Mouse (Mus musculus) megakaryocyte, adult 5-6 weeks (primary cell): Measurements from ENCODE around the gene Gm10271. TPM values are rescaled to one million over a fixed set of nuclear protein-coding genes. Genes with fewer than 3 reads are reported as not detected.
A peak's percentile ranks its signal among the peaks of the same experiment; 100 is the strongest.

Experiments used
- ATAC-seq: 2 replicates; pipeline ENCODE4 v1.8.0; 2016; ENCODE audit warnings: mild to moderate bottlenecking, inconsistent platforms; ENCODE audit not compliant: poor library complexity, severe bottlenecking
- total RNA-seq, 2 experiments: library from RNA; stranded (forward) in 1 of 2; stranded (reverse) in 1 of 2; fragments of 153-499, 151-499 nt in 1 of 2; fragments of 221-1000, 200-1000 nt in 1 of 2; gene quantifications; 2 replicates each; pipeline versions ENCODE4 v1.2.3 to v1.2.4; 2015 to 2017

Gene Gm10271
- total RNA-seq, 2 experiments from 2014 or later: not detected

DNA sequence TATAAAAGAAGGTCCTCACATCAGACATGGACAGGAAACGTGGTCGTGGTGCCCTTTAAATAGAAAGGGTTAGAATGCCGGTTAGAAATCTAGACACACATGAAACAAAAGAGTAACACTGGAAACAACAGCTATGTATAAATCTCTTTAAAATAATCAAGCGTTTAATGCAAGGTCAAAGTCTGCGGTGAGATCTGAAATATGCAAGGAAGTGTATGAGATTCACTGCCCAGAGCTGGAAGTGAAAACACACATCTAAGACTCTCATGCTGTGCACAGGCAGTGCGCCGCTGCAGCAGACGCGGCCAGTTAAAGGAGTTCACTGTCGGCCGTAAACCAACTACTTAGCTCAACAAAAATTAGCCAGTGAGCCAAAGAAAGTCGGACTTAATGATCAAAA, 37.4 kb downstream of the Gm10271 start:
- ATAC-seq: no peak; the same call in 1 of the 2 replicates

DNA sequence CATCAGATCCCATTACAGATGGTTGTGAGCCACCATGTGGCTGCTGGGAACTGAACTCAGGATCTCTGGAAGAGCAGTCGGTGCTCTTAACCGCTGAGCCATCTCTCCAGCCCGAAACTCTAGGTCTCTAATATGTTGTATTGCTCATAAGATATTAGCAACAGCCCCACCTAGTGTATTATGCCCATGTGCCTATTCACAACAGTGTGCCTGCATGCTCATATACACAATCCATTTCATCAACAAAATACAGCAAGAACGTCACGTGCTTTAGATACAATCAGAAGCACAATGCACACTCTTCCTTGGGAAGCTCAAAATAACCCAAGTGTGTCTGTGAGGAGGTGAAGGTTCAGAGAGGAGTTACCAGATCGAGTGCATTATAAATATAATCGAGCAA, 38.6 kb downstream of the Gm10271 start:
- ATAC-seq: no peak

DNA sequence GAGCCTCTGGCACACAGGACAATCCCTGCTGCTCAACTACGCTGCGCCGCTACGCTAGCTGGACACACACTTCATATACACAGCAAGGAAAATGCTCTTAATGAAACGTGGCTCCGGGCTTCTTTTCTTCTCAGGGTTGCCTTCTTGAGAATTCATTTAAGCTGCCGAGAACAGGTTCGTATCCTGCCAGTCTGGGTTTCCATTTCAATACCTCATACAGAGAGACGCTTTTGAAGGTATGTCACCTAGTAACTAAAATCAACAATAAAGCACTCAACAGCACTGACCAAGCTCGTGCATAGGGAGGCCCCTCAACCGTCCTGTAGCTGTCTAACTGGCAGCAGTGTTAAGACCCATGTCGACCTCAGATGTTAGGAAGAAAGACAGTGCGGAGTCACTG, 40.0 kb downstream of the Gm10271 start:
- ATAC-seq: no peak

DNA sequence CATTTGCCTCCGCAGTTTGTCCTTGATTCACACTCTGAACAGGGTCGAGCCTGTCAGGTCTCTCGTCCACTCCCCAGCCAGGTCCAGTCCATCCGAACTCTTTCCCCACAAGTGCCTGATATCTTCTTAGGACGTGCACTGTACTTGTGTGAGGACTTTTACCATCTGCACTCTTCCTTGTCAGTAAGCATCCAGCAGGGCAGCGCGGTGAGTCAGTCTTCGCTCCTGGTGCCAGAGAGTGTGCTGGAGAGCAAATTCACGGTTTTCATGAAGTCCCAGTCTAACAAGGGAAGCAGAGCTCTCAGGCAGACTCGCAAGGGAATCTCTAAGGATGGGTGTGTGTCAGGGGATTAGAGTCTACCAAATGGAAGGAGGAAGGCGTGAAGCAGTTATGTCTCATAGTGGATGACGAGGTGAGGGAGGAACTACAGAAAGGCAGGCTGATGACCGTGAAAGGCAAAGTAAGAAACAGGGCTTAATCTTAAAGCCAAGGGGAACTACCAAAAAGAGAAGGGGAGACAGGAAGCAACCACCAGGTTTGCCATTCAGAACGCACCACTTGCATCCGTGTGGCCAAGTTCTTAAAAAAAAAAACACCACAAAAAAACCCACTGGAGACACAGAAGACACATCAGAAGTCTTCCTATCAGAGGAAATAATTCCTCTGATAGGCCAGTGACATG, 40.8 kb downstream of the Gm10271 start:
- ATAC-seq: peak; percentile 74

DNA sequence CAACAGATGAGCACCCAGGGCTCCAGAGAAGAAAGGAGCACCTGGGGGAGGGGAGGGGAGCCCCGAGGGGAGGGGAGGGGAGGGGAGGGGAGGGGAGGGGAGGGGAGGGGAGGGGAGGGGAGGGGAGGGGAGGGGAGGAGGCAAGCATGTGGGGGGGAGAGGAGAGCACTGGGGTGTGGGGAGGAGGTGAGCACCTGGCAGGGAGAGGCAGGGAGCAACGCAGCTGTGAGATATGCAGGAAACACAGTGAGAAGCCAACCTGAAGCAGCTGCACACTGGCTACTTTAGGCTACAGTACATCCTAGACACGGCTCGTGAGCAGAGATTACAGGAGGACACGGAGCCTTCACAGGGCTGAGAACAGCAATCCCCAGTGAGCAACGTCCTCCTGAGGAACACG, 41.5 kb downstream of the Gm10271 start:
- 0 out of 2 replicates have a peak, but pooled peaks have one; percentile 0 for ATAC-seq

DNA sequence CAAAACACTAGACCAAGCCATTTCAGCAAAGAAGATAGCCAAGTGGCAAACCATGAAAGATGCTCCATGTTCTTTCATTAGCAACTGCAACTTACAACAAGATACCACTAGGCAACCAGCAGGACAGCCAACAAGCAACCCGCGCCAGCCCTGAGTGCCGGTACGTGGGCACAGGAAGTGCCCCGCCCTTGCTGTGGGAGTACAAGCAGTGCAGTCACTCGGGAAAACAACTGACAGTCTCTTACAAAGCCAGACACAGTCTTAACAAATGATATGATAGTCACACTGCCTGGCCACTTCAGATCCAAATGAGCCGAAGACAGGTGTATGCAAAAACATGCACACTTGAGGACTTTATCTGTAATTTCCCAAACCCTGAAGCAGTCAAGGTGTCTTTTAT, 41.9 kb downstream of the Gm10271 start:
- ATAC-seq: peak; percentile 64

DNA sequence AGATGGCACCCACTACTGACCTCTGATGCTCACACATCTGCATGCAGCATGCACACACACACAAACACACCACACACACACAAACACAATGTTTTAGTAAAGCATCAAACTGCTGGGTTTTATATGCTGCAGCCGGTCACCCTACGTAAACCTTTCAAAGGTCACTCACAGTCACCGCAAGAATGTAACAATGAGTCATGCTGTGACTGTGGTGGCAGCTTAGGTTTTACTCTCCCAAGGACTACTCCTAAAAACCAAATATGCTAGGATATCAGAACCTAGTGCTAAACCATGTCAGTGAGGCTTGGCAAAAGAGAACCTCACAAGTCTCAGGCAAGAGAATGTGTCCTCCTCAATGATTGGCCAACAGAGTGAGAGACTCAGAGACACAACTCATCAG, 43.6 kb downstream of the Gm10271 start:
- ATAC-seq: no peak

DNA sequence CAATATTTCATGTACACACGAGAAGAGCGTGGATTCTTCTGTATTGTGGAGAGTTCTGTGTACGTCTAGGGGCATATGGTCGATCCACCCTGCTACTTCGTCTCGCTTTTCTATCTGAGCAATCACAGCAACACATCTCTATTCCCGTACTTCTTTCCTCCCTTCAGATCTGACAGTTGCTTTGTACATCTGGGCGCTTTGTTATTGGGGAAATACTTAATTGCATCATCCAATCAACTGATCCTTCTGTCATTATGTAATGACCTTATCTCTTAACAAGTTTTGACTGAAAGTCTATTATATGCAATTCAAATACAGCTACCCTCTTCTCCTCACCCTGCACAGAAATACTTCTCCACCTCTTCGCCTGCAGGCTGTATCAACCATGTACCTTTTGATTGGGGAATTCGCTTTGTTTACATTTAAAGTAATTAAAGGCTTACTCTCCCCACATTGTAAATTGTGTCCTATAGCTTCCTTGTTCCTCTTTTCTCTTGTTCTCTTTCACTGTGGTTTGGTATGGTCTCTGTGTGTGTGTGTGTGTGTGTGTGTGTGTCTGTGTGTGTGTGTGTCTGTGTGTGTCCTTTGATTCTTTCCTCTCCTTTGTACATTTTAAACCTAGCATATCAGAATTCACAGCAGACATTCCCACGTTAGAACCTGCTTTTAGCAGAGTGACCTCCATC, 45.8 kb downstream of the Gm10271 start:
- ATAC-seq: peak; percentile 37

DNA sequence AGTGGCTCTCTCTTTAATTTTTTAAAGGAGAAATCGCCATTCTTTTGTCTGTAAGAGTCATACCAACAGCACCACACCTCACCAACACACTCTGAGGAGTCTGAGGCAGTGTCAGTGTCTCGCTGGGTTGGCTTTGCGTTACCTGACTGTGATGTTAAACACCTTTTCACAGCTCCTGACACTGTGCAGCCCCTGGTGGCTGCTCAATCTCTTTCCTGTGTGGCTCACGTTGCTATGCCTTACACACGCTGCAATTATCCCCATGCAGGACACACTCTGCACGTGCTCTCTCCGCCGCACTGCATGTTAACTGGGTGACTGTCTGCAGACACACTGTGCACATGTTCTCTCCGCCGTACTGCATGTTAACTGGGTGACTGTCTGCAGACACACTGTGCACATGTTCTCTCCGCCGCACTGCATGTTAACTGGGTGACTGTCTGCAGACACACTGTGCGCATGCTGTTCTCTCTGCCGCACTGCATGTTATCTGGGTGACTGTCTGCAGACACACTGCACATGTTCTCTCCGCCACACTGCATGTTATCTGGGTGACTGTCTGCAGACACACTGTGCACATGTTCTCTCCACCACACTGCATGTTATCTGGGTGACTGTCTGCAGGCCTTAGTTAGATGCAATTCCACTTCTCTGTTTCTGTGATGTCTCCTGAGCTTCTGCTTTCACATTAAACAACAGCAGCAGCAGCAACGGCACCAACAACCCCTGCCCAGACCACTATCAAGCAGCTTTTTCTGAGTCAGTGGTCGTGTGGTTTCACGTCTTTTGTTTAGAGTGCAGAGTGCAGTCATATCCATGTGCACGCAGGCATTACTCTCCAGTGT, 48.5 kb downstream of the Gm10271 start:
- peak; percentile 68 for ATAC-seq

DNA sequence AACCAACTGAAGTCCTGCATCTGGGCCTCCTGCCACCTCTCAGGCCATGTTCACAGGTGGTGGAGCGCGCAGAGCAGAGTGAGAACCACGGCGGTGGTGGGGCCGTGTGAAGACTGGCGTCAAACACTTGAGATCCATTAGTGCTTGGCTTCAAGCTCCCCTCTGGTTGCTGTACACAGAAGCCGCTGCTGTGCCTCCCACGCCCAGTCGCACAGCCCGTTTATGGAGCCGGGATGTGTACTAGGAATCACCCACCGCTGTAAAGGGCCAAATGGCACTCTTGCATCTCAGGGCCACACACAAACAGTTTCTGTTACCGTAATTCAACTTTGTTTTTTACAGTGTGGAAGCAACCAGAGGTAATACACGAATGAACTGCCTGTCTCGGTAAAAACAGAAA, 50.2 kb downstream of the Gm10271 start:
- no peak for ATAC-seq

DNA sequence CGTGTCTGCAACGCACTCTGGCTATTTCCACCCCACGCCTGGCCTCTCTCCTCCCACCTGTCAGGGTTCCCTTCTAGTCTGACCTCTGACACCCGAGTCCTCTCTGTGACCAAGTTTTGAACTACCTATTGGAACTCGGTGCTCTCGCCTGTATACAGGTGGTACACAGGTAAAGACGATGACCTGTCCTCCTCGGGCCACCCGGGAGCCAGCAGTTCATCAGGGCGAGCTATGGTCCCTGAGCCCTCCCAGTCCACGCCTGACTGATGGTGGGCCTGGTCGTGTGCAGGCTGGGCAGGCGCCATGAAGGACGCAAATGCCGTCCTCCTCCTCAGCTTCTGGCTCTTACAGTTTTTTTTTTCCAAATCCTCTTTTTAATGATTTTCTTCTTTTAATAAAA, 51.0 kb downstream of the Gm10271 start:
- no peak for ATAC-seq

DNA sequence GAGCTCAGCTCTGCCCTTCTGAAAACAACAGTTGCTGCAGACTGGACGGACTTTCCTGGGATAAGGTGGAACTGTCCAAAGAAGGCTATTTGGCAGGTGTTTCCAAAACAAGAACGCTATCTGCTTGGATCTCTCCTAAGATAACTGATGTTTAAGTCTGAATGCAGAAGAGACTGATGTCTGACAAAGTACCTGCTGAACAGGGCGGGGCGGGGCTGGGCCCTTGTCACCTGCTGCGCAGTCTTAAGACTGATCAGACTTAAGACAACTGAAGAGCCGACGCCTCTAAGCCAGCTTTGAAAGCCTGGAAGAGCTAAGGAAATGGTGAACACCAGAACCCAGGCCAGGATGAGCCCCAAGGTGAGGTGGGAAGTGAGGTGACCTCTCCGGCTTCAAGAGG, 51.8 kb downstream of the Gm10271 start:
- no peak for ATAC-seq

DNA sequence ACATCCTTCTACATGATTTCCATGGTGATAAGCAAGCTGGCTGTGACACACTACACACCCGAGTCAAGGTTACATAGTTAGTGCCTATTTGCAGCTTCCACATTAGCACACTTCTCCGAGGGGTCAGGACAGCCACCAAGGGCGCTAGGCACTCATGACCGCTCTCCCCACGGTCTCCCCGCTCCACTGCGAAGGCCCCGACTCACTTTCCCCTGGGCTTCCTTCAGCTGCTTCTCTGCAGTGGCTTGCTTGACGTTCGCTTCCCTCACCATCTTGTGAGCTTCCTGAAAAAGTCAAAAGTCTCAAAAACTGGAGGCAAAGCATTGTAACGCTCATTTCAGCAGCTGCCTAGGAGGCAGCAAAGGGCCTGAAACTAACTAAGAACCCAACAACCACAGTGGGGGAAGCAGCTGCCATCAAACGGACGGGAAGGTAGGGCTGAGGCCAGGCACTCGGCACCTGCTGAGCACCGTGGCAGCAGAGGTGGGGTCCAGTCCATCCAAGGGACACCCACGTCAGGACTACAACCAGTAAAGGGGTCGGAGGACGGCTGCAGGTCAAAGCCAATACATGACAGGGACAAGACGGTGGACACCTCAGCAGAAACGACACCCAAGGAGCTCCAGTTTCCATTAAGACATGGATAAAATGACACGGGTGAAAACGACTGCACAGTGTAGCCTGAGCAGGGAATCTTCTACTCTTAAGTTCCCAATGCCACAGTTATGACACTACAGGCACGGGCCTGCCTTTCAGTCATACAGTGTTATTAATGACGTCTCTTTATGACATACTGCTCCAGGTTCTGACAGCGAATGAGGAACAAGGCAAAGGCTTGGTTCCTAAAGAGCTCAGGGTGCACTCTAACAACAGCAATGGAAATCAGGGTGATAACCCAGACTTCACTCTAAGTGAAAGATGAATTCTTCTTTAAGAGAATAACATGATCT, 52.8 kb downstream of the Gm10271 start:
- ATAC-seq: peak; percentile 56

DNA sequence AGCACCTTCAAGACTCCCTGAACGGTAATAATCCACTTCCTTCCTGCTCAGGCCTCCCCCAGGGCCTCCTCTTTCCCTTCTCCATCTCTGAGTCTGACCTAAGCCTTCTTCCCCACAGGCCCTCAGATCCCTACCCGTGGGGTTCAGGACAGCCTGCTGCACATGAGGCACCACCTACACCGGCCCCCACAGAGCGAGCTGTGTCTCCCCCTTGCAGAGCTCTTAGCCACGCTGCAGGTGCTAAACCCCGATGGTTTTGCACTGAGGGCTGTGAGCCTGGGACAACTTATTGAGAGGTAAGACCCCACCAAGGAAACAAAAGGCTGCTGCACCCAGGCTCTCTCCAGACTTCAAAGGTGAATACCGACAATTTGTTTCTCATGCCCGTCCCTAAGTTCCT, 55.8 kb downstream of the Gm10271 start:
- no peak for ATAC-seq

DNA sequence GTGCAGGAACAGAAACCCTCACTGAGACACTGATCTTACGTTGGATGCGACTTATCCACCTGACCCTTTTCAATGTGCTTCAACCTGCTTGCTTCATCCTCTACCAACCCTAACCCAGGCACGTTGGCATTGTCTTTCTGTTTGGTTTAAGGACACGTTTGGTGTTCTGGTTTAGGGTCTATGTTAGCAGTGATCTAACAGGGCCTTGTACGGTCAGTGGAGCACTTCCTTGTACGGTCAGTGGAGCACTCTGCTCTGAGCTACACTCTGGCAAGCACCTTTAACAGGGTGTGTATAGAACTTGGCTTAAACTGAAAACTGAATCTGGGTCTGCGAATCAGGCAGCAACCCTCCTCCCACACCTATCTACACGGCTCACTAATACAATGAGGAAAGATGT, 57.1 kb downstream of the Gm10271 start:
- ATAC-seq: no peak

DNA sequence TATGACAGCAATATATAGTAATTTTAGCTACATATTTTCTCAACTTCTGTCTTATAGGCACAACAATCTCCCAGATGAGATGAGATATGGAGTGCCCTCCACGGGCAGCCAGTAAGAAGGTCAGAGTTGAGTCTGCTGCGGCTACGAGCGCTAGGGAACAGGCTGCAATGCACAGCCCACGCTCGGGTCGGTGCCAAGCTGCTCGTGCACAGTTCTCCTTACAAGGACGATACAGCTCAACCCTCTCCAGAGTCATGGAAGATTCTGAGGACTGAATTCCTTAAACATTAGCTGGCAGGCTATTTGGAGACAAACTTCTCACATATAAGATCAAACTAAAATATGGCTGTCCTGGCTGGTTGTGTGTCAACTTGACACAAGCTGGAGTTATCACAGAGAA, 57.8 kb downstream of the Gm10271 start:
- ATAC-seq: no peak

DNA sequence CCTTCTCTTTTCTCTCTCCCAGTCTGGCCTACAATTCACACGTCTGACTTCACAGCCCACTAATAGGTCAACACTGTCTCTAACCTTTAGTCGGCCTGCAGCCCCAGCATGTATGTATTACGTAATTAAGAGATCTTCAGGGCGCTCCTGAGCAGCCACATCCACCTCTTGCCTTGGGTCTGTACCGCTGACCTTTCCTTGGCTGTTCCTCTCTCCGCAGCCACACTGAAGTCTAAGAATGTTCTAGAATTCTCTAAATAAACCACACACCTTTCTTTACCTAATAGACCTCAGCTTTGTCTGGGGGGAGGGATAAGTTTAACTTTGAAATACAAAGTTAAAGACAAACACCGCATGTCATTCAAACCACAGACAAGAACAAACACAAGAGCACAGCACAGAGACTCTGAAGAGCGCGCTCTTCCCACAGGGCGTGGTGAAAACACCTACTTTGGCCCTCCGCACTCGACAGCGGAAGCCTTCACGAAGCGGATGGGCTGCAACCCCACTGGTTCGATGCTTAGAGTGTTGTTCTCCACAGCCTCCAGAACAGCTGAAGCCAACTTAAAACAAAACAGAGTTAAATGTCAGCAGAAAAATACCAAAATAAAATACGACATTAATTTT, 58.6 kb downstream of the Gm10271 start:
- peak; percentile 58 for ATAC-seq

DNA sequence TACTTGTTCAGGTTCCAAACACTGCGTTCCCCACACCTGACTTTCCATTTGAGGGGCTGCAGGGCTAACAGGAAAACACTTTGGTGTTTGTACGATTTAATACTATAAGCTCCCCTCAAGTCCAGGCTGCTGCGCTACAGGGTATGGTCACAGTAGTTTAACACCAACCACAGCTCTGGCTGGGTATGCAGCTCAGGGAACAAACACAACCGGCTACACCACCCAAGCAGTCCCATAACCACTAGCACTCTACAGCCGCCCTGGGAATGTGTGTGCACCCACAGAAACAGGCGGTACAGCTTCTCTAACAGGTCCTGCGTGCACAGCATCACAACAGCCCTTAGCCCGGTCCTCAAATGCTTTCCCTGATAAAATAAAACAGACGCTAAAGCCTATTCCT, 59.6 kb downstream of the Gm10271 start:
- ATAC-seq: no peak

DNA sequence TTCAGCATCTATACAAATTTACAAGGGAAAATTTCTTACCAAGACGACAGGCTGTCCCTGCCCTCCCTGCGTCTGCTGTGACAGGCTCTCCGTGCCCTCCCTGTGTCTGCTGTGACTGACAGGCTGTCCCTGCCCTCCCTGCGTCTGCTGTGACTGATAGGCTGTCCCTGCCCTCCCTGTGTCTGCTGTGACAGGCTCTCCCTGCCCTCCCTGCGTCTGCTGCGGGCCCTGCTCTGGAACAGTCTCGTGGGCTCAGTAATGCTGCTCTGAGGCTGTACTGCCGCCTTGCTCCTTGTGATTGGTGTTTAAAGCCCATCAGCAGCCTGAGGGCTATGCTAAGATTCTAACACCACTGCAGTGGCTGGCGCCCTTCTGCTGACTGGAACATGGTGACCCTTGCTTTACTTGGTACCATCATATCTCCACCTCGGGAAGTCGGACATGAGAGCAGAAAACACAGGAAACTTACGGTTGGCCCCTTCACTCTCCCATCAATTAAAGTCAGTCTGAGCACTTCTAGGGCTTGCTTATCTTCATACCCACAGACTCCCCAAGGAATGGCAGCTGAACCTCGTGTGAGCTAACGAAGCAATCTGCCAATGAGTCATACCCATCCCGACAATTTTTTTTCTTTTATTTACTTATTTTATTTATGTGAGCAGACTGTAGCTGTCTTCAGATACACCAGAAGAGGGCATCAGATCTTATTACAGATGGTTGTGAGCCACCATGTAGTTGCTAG, 63.3 kb downstream of the Gm10271 start:
- ATAC-seq: no peak
